Mouse (Mus musculus): Measurements from ENCODE around the gene Birc3. TPM values are rescaled to one million over a fixed set of nuclear protein-coding genes. Genes with fewer than 3 reads are reported as not detected.
"Not testable (repeated sequence)": the region's sequence is repeated elsewhere in the genome, so short reads cannot be mapped to it uniquely, and the experiment has no call there.

Gene Birc3
- polyA plus RNA-seq, 1 experiment from 2014 or later = 37.6 TPM

- Histone ChIP-seq H3K4me3 (ENCODE audit: inconsistent target) (peak overlapping the region; percentile 44), H3K36me3 (ENCODE audit: inconsistent target) (no peaks in the 10 kb centered on the region), H3K79me2 (ENCODE audit: inconsistent target) (peaks cover 37% of the 10 kb centered on the region), H3K27ac (peak overlapping the region; percentile 74)
- 90% methylated on average over 8 of the region's 8 CpGs for WGBS (ENCODE audit: missing documents)
These were observed 675 bp upstream of the Birc3 start for GRCm38 (mm10) chr9:7873511-7874211.

GRCm38 (mm10) chr9:7872044-7872774 is 777 bp downstream of the Birc3 start:
- Histone ChIP-seq H3K79me2 (ENCODE audit: inconsistent target) (peaks cover 51% of the 10 kb centered on the region), H3K4me3 (ENCODE audit: inconsistent target) (peak overlapping the region; percentile 44), H3K36me3 (ENCODE audit: inconsistent target) (peaks cover 5% of the 10 kb centered on the region; the same call in 1 of the 2 replicates), H3K27ac (peak overlapping the region; percentile 74)
- 12% methylated on average over 17 of the region's 23 CpGs for WGBS (ENCODE audit: missing documents)

- Histone ChIP-seq H3K4me3 (ENCODE audit: inconsistent target) (peak overlapping the region; percentile 44), H3K27ac (peak overlapping the region; percentile 74), H3K36me3 (ENCODE audit: inconsistent target) (peaks cover 12% of the 10 kb centered on the region; the same call in 1 of the 2 replicates), H3K79me2 (ENCODE audit: inconsistent target) (peaks cover 59% of the 10 kb centered on the region)
- 33% methylated on average over 4 of the region's 4 CpGs for WGBS (ENCODE audit: missing documents)
These were observed 1.5 kb downstream of the Birc3 start for GRCm38 (mm10) chr9:7871316-7872043.

- 70% methylated on average over 10 of the region's 10 CpGs for WGBS (ENCODE audit: missing documents)
- peaks cover 19% of the 10 kb centered on the region; the same call in 1 of the 2 replicates for H3K36me3 ChIP-seq (ENCODE audit: inconsistent target)
- H3K27ac ChIP-seq = peak overlapping the region; percentile 74
- H3K4me3 ChIP-seq (ENCODE audit: inconsistent target) = peak overlapping the region; percentile 44; the same call in 1 of the 2 replicates
- peaks cover 66% of the 10 kb centered on the region for H3K79me2 ChIP-seq (ENCODE audit: inconsistent target)
These were observed 2.2 kb downstream of the Birc3 start for GRCm38 (mm10) chr9:7870556-7871315.

- peaks cover 84% of the 10 kb centered on the region for H3K79me2 ChIP-seq (ENCODE audit: inconsistent target)
- peak overlapping the region; percentile 42 for H3K27ac ChIP-seq
- 25% methylated on average over 4 of the region's 4 CpGs for WGBS (ENCODE audit: missing documents)
- no peak overlapping the region for H3K4me3 ChIP-seq (ENCODE audit: inconsistent target)
- peaks cover 34% of the 10 kb centered on the region for H3K36me3 ChIP-seq (ENCODE audit: inconsistent target)
These were observed 4.0 kb downstream of the Birc3 start for GRCm38 (mm10) chr9:7868838-7869491.

- Histone ChIP-seq H3K79me2 (ENCODE audit: inconsistent target) (peaks cover 93% of the 10 kb centered on the region), H3K4me3 (ENCODE audit: inconsistent target) (no peak overlapping the region), H3K36me3 (ENCODE audit: inconsistent target) (peaks cover 34% of the 10 kb centered on the region), H3K27ac (no peak overlapping the region)
- 81% methylated on average over 3 of the region's 3 CpGs for WGBS (ENCODE audit: missing documents)
These were observed 5.0 kb downstream of the Birc3 start for GRCm38 (mm10) chr9:7867981-7868380.

GRCm38 (mm10) chr9:7866981-7867380 is 6.0 kb downstream of the Birc3 start:
- not testable (repeated sequence) for H3K4me3 ChIP-seq (ENCODE audit: inconsistent target); H3K27ac ChIP-seq
- WGBS (ENCODE audit: missing documents) = 100% methylated on average over 2 of the region's 2 CpGs
- Histone ChIP-seq H3K79me2 (ENCODE audit: inconsistent target) (peaks cover 93% of the 10 kb centered on the region), H3K36me3 (ENCODE audit: inconsistent target) (peaks cover 34% of the 10 kb centered on the region)

GRCm38 (mm10) chr9:7860976-7861375 is 12.0 kb downstream of the Birc3 start:
- 91% methylated on average over 5 of the region's 5 CpGs for WGBS (ENCODE audit: missing documents)
- Histone ChIP-seq H3K36me3 (ENCODE audit: inconsistent target) (peaks cover 48% of the 10 kb centered on the region), H3K27ac (no peak overlapping the region), H3K4me3 (ENCODE audit: inconsistent target) (no peak overlapping the region), H3K79me2 (ENCODE audit: inconsistent target) (peaks cover 75% of the 10 kb centered on the region; the same call in 1 of the 2 replicates)

- H3K36me3 ChIP-seq (ENCODE audit: inconsistent target) = peaks cover 70% of the 10 kb centered on the region
- no peak overlapping the region for H3K4me3 ChIP-seq (ENCODE audit: inconsistent target)
- H3K27ac ChIP-seq = no peak overlapping the region
- WGBS (ENCODE audit: missing documents) = 78% methylated on average over 3 of the region's 3 CpGs
- H3K79me2 ChIP-seq (ENCODE audit: inconsistent target) = peaks cover 25% of the 10 kb centered on the region; the same call in 1 of the 2 replicates
These were observed 17.1 kb downstream of the Birc3 start for GRCm38 (mm10) chr9:7855912-7856311.

- Histone ChIP-seq H3K4me3 (ENCODE audit: inconsistent target) (no peak overlapping the region), H3K36me3 (ENCODE audit: inconsistent target) (peaks cover 70% of the 10 kb centered on the region), H3K27ac (no peak overlapping the region), H3K79me2 (ENCODE audit: inconsistent target) (peaks cover 19% of the 10 kb centered on the region; the same call in 1 of the 2 replicates)
- 82% methylated on average over 1 of the region's 1 CpGs for WGBS (ENCODE audit: missing documents)
These were observed 17.6 kb downstream of the Birc3 start for GRCm38 (mm10) chr9:7855374-7855773.

- 97% methylated on average over 11 of the region's 14 CpGs for WGBS (ENCODE audit: missing documents)
- not testable (repeated sequence) for H3K79me2 ChIP-seq (ENCODE audit: inconsistent target); H3K4me3 ChIP-seq (ENCODE audit: inconsistent target); H3K27ac ChIP-seq
- peaks cover 72% of the 10 kb centered on the region for H3K36me3 ChIP-seq (ENCODE audit: inconsistent target)
These were observed 18.8 kb downstream of the Birc3 start for GRCm38 (mm10) chr9:7854196-7854595.

- H3K79me2 ChIP-seq (ENCODE audit: inconsistent target) = no peaks in the 10 kb centered on the region
- WGBS (ENCODE audit: missing documents) = 94% methylated on average over 4 of the region's 4 CpGs
- no peak overlapping the region for H3K4me3 ChIP-seq (ENCODE audit: inconsistent target)
- H3K27ac ChIP-seq = no peak overlapping the region
- H3K36me3 ChIP-seq (ENCODE audit: inconsistent target) = peaks cover 69% of the 10 kb centered on the region
These were observed 20.4 kb downstream of the Birc3 start for GRCm38 (mm10) chr9:7852346-7853230.

GRCm38 (mm10) chr9:7851841-7852240 is 21.1 kb downstream of the Birc3 start:
- WGBS (ENCODE audit: missing documents) = 93% methylated on average over 7 of the region's 8 CpGs

More at GRCm38 (mm10) chr9:7851841-7852240, 21.1 kb downstream of the Birc3 start:
- H3K79me2 ChIP-seq (ENCODE audit: inconsistent target) = no peaks in the 10 kb centered on the region
- peaks cover 69% of the 10 kb centered on the region for H3K36me3 ChIP-seq (ENCODE audit: inconsistent target)
- no peak overlapping the region for H3K27ac ChIP-seq
- no peak overlapping the region for H3K4me3 ChIP-seq (ENCODE audit: inconsistent target)
